Mouse (Mus musculus) T-helper 1 cell (primary cell): ENCODE measurements around the gene Olfr444.

ENCODE experiments used
- in situ Hi-C: fragments of 300-600 bp; cut with MboI, MseI; formaldehyde crosslinking; loops from one replicate; pipeline ENCODE4 v1.15.1; 2025; ENCODE audit warnings: high pct_unique_total_duplicates

Olfr444 gene

DNA sequence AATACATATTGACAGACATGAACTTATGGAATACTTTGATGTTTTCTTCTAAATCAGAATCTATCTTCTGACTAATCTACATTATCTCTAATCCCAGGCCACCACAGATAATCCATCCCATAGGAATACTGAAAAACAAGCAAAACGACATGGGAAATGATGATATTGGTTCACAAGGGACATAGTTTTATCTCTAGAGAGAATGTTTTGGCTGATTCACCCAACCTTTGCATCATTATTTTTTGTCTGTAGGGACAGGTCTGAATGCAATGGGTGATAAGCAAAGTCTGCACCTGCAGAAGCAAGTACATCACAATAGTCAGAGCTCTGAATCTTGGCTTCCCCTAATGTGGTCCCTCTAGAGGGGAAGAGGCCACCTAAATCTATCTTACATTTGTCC lies at the start of gene Olfr444:
TSS of gene Olfr444 (plus strand) at position 301 of the 400 bp plus-strand sequence.
- in situ Hi-C loops = no loop called here

DNA sequence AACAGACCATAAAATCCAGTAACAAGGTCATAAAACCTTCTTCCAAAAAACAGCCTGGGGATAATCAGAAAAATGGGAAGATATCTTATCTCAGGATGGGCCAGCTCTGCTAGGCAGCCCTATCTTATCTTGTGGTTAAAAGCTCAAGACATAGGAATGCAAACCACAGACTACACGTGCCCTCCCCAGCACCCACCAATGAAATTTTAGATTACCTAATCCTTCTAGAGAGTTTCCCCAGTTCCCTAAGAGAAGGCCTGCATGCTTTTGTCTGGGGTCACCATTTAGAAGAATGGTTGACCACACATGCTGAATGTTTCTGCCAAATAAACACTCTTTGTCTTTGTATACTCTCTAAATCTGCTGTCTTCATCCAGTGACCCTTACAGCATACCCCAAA lies 48.5 kb upstream of the Olfr444 start:
- in situ Hi-C loops = no loop called here

DNA sequence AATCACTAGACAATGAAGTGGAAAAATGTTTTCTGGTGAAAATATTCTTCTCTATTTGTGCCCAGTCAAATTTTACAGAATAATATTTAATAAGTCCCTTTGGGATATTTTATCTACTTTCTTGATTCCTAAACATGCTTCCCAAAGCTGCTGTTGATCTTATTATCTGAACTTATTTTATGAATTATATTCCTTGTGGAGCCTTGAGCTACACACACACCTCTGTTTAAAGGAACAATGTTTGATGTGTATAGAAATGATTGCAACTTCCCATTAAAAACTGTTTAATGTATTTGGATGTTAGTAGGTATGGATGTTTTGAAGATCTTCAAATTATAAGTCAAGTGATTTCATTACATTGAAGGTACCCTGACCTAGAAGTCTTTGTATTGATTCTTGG lies 40.3 kb upstream of the Olfr444 start, which contains the start of gene Olfr447:
TSS of gene Olfr447 (plus strand) at position 301 of the 400 bp plus-strand sequence.
- in situ Hi-C loops = no loop called here

- in situ Hi-C loops = no loop called here
Measured at GRCm38 (mm10) chr6:42921077-42921476, 27.8 kb upstream of the Olfr444 start, which contains the start of gene Olfr446. TSS of gene Olfr446 (plus strand) at chr6:42921377.

GRCm38 (mm10) chr6:42980377-42980776 lies 31.5 kb downstream of the Olfr444 start:
- in situ Hi-C loops = no loop called here
